Mouse (Mus musculus) lung, adult 2 months (tissue): ENCODE measurements around the gene Ube2ql1.

Experiments used
- CTCF ChIP-seq: fragments of 200-500 bp; IDR thresholded peaks from 2 replicates; pipeline ENCODE4 v1.5.1; 2011; ENCODE audit warnings: mild to moderate bottlenecking, low read length, control low read depth; ENCODE audit not compliant: insufficient read depth
- POLR2A ChIP-seq: fragments of 200-500 bp; IDR thresholded peaks from 2 replicates; pipeline ENCODE4 v1.6.1; 2011; ENCODE audit warnings: low read depth, mild to moderate bottlenecking, control low read depth, low read length, borderline replicate concordance; ENCODE audit errors: extremely low read depth

GRCm38 (mm10) chr13:69691074-69691473 is 48.6 kb downstream of the Ube2ql1 start:
- TF ChIP-seq CTCF, result peak; percentile 55
- TF ChIP-seq POLR2A, result no peak
